Mouse (Mus musculus): ENCODE results near the gene Msln. TPM values are rescaled to one million over a fixed set of nuclear protein-coding genes. Genes with fewer than 3 reads are reported as not detected.

The Msln gene
- polyA plus RNA-seq (2017; shearing (Covaris generic)): not detected

- no peak for ATAC-seq
Measured at GRCm38 (mm10) chr17:25754241-25754640, at the start of gene Msln. Msln (minus strand) TSS chr17:25754378.

- no peak for ATAC-seq
Measured at GRCm38 (mm10) chr17:25802825-25803517, 48.8 kb upstream of the Msln start.

GRCm38 (mm10) chr17:25801029-25801428 lies 46.9 kb upstream of the Msln start:
- peak; percentile 84 for ATAC-seq

GRCm38 (mm10) chr17:25796951-25797369 lies 42.8 kb upstream of the Msln start, which contains the start of gene Metrn:
Metrn (minus strand) TSS chr17:25797136.
- peak; percentile 33 for ATAC-seq

GRCm38 (mm10) chr17:25796211-25796771 lies 42.1 kb upstream of the Msln start:
- no peak for ATAC-seq

GRCm38 (mm10) chr17:25795609-25796092 lies 41.5 kb upstream of the Msln start, which contains the start of gene AC134908.4:
AC134908.4 (minus strand) TSS chr17:25795659.
- ATAC-seq: no peak

- ATAC-seq: no peak
Measured at GRCm38 (mm10) chr17:25794998-25795397, 40.8 kb upstream of the Msln start.

GRCm38 (mm10) chr17:25794197-25794596 lies 40.0 kb upstream of the Msln start:
- ATAC-seq: no peak

- ATAC-seq: peak; percentile 81
Measured at GRCm38 (mm10) chr17:25792615-25793014, 38.4 kb upstream of the Msln start, which contains the start of gene Fam173a. Fam173a (minus strand) TSS chr17:25792901.

- peak; percentile 66 for ATAC-seq
Measured at GRCm38 (mm10) chr17:25791843-25792527, 37.8 kb upstream of the Msln start.

GRCm38 (mm10) chr17:25791320-25791842 lies 37.2 kb upstream of the Msln start:
- ATAC-seq: no peak

GRCm38 (mm10) chr17:25786781-25787504 lies 32.8 kb upstream of the Msln start:
- no peak for ATAC-seq

GRCm38 (mm10) chr17:25786280-25786679 lies 32.1 kb upstream of the Msln start, which contains the start of gene Ccdc78:
Ccdc78 (plus strand) TSS chr17:25786580.
- ATAC-seq: no peak

GRCm38 (mm10) chr17:25785281-25785745 lies 31.1 kb upstream of the Msln start, which contains the start of gene Haghl:
Haghl (minus strand) TSS chr17:25785673.
- peak; percentile 76 for ATAC-seq

- ATAC-seq: no peak
Measured at GRCm38 (mm10) chr17:25783861-25784574, 29.8 kb upstream of the Msln start.

GRCm38 (mm10) chr17:25783086-25783485 lies 28.9 kb upstream of the Msln start:
- no peak for ATAC-seq

- no peak for ATAC-seq
Measured at GRCm38 (mm10) chr17:25781339-25781738, 27.2 kb upstream of the Msln start.

GRCm38 (mm10) chr17:25777948-25778347 lies 23.8 kb upstream of the Msln start:
- ATAC-seq: no peak

GRCm38 (mm10) chr17:25775318-25776062 lies 21.3 kb upstream of the Msln start:
- ATAC-seq: no peak

GRCm38 (mm10) chr17:25773549-25774120 lies 19.5 kb upstream of the Msln start, which contains the start of gene Narfl:
Narfl (plus strand) TSS chr17:25773776.
- ATAC-seq: peak; percentile 85
